Comparison of ENCODE assay signal across 9 mouse cellular contexts in genomic region chr8:79529556-79529955, GRCm38 (mm10).
DNase-seq lines count a peak whose midpoint lies in the region; ATAC-seq and TF ChIP-seq lines count a peak whose summit lies in the region.
"Had no signal": no experiment of that assay in that cellular context is flagged by ENCODE, and none has a peak within 500 bp of the region (broad histone marks: within the 10 kb centered on the region; RNA-seq: fewer than 3 reads in every experiment).

No protein-coding gene starts in this region.

- 27% methylated on average over 4 of the region's 4 CpGs for WGBS in heart, adult 2 months
- 33% methylated on average over 4 of the region's 4 CpGs for whole genome bisulfite sequencing in heart, embryonic 12.5 days
- WGBS in forebrain, embryonic 13.5 days = 27% methylated on average over 4 of the region's 4 CpGs

- TF ChIP-seq POLR2A in heart, adult 2 months (IDR thresholded peaks at IDR 0.05; ENCODE audit: insufficient read depth, low read depth, low read length) = no peak
- TF ChIP-seq POLR2A in cortical plate, adult 2 months (IDR thresholded peaks at IDR 0.05; ENCODE audit: extremely low read depth, insufficient read depth, low read length) = no peak

- TF ChIP-seq CTCF in heart, adult 2 months (IDR thresholded peaks at IDR 0.05) = peak; percentile 56
- peak; percentile 21; the same call in 1 of the 2 replicates for TF ChIP-seq CTCF in cortical plate, adult 2 months (IDR thresholded peaks at IDR 0.05; ENCODE audit: extremely low read depth, insufficient read depth, low read length)

- H3K79me2 ChIP-seq in heart, adult 2 months (replicated peaks; ENCODE audit: control insufficient read depth, insufficient read depth, low read length) = no peaks in the 10 kb centered on the region

- no peak for TF ChIP-seq EP300 in heart, adult 2 months (IDR thresholded peaks at IDR 0.05; ENCODE audit: insufficient read depth, low read depth, low read length)

- intact Hi-C loops in heart, adult 2 months (cut with DNase I) = no loop called here

- H3K36me3 ChIP-seq in heart, adult 2 months (ENCODE audit: control insufficient read depth, insufficient read depth, low read length) = no peaks in the 10 kb centered on the region
- H3K36me3 ChIP-seq in heart, embryonic 12.5 days = no peaks in the 10 kb centered on the region
- H3K36me3 ChIP-seq in forebrain, embryonic 13.5 days (ENCODE audit: poor library complexity, severe bottlenecking) = no peaks in the 10 kb centered on the region
- H3K36me3 ChIP-seq: heart, embryonic 13.5 days had no signal

- H3K4me3 ChIP-seq in heart, adult 2 months = no peak overlapping the region
- H3K4me3 ChIP-seq in heart, embryonic 12.5 days = no peak overlapping the region
- no peak overlapping the region for H3K4me3 ChIP-seq in cortical plate, adult 2 months (ENCODE audit: insufficient read depth, low read length)
- H3K4me3 ChIP-seq in forebrain, embryonic 13.5 days = no peak overlapping the region
- H3K4me3 ChIP-seq: heart, embryonic 13.5 days had no signal

- no peak overlapping the region for H3K4me2 ChIP-seq in heart, embryonic 12.5 days
- H3K4me2 ChIP-seq in forebrain, embryonic 13.5 days = no peak overlapping the region
- H3K4me2 ChIP-seq: heart, embryonic 13.5 days had no signal

- no peaks in the 10 kb centered on the region for H3K27me3 ChIP-seq in heart, adult 2 months (ENCODE audit: control insufficient read depth, insufficient read depth, low read length)
- H3K27me3 ChIP-seq in heart, embryonic 12.5 days (replicated peaks) = no peaks in the 10 kb centered on the region
- H3K27me3 ChIP-seq in forebrain, embryonic 13.5 days = no peaks in the 10 kb centered on the region
- H3K27me3 ChIP-seq: heart, embryonic 13.5 days had no signal

- peaks cover 7% of the 10 kb centered on the region; the same call in 1 of the 2 replicates for H3K9me3 ChIP-seq in heart, embryonic 12.5 days (replicated peaks)
- H3K9me3 ChIP-seq in forebrain, embryonic 13.5 days (replicated peaks) = no peaks in the 10 kb centered on the region
- H3K9me3 ChIP-seq: heart, embryonic 13.5 days had no signal

- ATAC-seq in heart, embryonic 12.5 days (ENCODE audit: insufficient number of reproducible peaks, low FRiP score) = no peak
- ATAC-seq in forebrain, embryonic 13.5 days = no peak
- no peak for ATAC-seq in megakaryocyte-erythroid progenitor cell, adult 5-6 weeks (replicated peaks; ENCODE audit: low FRiP score, low TSS enrichment, poor library complexity, severe bottlenecking)

- H3K27ac ChIP-seq in heart, adult 2 months = no peak overlapping the region
- no peak overlapping the region for H3K27ac ChIP-seq in heart, embryonic 12.5 days (ENCODE audit: poor library complexity, severe bottlenecking)
- H3K27ac ChIP-seq in cortical plate, adult 2 months (ENCODE audit: insufficient read depth, low read length) = no peak overlapping the region
- no peak overlapping the region for H3K27ac ChIP-seq in forebrain, embryonic 13.5 days
- H3K27ac ChIP-seq: heart, embryonic 13.5 days had no signal

- no peaks in the 10 kb centered on the region for H3K4me1 ChIP-seq in heart, adult 2 months (ENCODE audit: control insufficient read depth, insufficient read depth, low read length)
- no peaks in the 10 kb centered on the region; the same call in 1 of the 2 replicates for H3K4me1 ChIP-seq in heart, embryonic 12.5 days (replicated peaks)
- H3K4me1 ChIP-seq in cortical plate, adult 2 months (ENCODE audit: control insufficient read depth, insufficient read depth, low read length) = no peaks in the 10 kb centered on the region
- no peaks in the 10 kb centered on the region for H3K4me1 ChIP-seq in forebrain, embryonic 13.5 days
- H3K4me1 ChIP-seq: heart, embryonic 13.5 days had no signal

- no peak overlapping the region for H3K9ac ChIP-seq in heart, adult 2 months (ENCODE audit: low read depth, low read length)
- no peak overlapping the region for H3K9ac ChIP-seq in heart, embryonic 12.5 days
- H3K9ac ChIP-seq in forebrain, embryonic 13.5 days = no peak overlapping the region
- H3K9ac ChIP-seq: heart, embryonic 13.5 days had no signal

- no peak for DNase-seq in heart, adult 2 months
- peak; percentile 8 for DNase-seq in thymus, postnatal 14 days
- DNase-seq in thymus, adult 18-20 months = no peak
- no peak for DNase-seq in ovary, postnatal 36 days (ENCODE audit: low spot score)
